ENCODE assay signal across 7 mouse cellular contexts in genomic region chr4:100778082-100778481, GRCm38 (mm10). TPM values are rescaled to one million over a fixed set of nuclear protein-coding genes. Genes with fewer than 3 reads are reported as not detected.
DNase-seq lines count a peak whose midpoint lies in the region; ATAC-seq and TF ChIP-seq lines count a peak whose summit lies in the region.

No protein-coding gene starts in this region.

- no peak for TF ChIP-seq CTCF in lung, postnatal 0 days (IDR thresholded peaks at IDR 0.05)

- peak overlapping the region; percentile 85 for H3K4me3 ChIP-seq in lung, postnatal 0 days (ENCODE audit: low read depth, low read length)
- peak overlapping the region; percentile 79 for H3K4me3 ChIP-seq in forebrain, embryonic 15.5 days
- H3K4me3 ChIP-seq in liver, embryonic 13.5 days (replicated peaks): peak overlapping the region; percentile 57

- no peaks in the 10 kb centered on the region for H3K36me3 ChIP-seq in lung, postnatal 0 days (ENCODE audit: insufficient read depth, low read length)
- no peaks in the 10 kb centered on the region for H3K36me3 ChIP-seq in forebrain, embryonic 15.5 days
- no peaks in the 10 kb centered on the region for H3K36me3 ChIP-seq in liver, embryonic 13.5 days

- no peaks in the 10 kb centered on the region; the same call in 1 of the 2 replicates for H3K27me3 ChIP-seq in lung, postnatal 0 days (replicated peaks; ENCODE audit: insufficient read depth, low read length)
- H3K27me3 ChIP-seq in forebrain, embryonic 15.5 days: no peaks in the 10 kb centered on the region
- H3K27me3 ChIP-seq in liver, embryonic 13.5 days: peaks cover 64% of the 10 kb centered on the region

- peak overlapping the region; percentile 97 for H3K4me2 ChIP-seq in lung, postnatal 0 days (replicated peaks; ENCODE audit: low read depth, low read length)
- peak overlapping the region; percentile 92 for H3K4me2 ChIP-seq in forebrain, embryonic 15.5 days (replicated peaks)
- H3K4me2 ChIP-seq in liver, embryonic 13.5 days: peak overlapping the region; percentile 64

- no peak for DNase-seq in lung, postnatal 0 days (ENCODE audit: low spot score)
- DNase-seq in lung, postnatal 10 days: no peak
- DNase-seq in liver, embryonic 13.5 days: no peak
- no peak for DNase-seq in urinary bladder, adult 2 months (ENCODE audit: low spot score)
- DNase-seq in T-cell, adult 2 months (ENCODE audit: low spot score): no peak
- no peak for DNase-seq in adrenal gland, postnatal 36 days

- WGBS in lung, postnatal 0 days: 4% methylated on average over 16 of the region's 16 CpGs
- WGBS in forebrain, embryonic 15.5 days: 2% methylated on average over 16 of the region's 16 CpGs
- WGBS in liver, embryonic 13.5 days (ENCODE audit: insufficient replicate concordance): 5% methylated on average over 16 of the region's 16 CpGs

- no peak for TF ChIP-seq EP300 in lung, postnatal 0 days (IDR thresholded peaks at IDR 0.05)

- no peaks in the 10 kb centered on the region for H3K9me3 ChIP-seq in lung, postnatal 0 days (ENCODE audit: low read length)
- H3K9me3 ChIP-seq in forebrain, embryonic 15.5 days: no peaks in the 10 kb centered on the region
- no peaks in the 10 kb centered on the region for H3K9me3 ChIP-seq in liver, embryonic 13.5 days (replicated peaks)

- peaks cover 3% of the 10 kb centered on the region; the same call in 1 of the 2 replicates for H3K4me1 ChIP-seq in lung, postnatal 0 days (ENCODE audit: insufficient read depth, low read depth, low read length)
- peaks cover 49% of the 10 kb centered on the region for H3K4me1 ChIP-seq in forebrain, embryonic 15.5 days
- peaks cover 4% of the 10 kb centered on the region; the same call in 1 of the 2 replicates for H3K4me1 ChIP-seq in liver, embryonic 13.5 days (replicated peaks)

- ATAC-seq in lung, postnatal 0 days: no peak
- ATAC-seq in forebrain, embryonic 15.5 days (replicated peaks): no peak
- ATAC-seq in liver, embryonic 13.5 days (ENCODE audit: low read depth): no peak

- peak overlapping the region; percentile 63 for H3K9ac ChIP-seq in lung, postnatal 0 days (replicated peaks; ENCODE audit: low read depth)
- peak overlapping the region; percentile 80 for H3K9ac ChIP-seq in forebrain, embryonic 15.5 days (replicated peaks)
- 0 out of 2 replicates have a peak overlapping the region, but pooled peaks have one; percentile 52 for H3K9ac ChIP-seq in liver, embryonic 13.5 days

- H3K27ac ChIP-seq in lung, postnatal 0 days (ENCODE audit: low read length): no peak overlapping the region
- peak overlapping the region; percentile 92 for H3K27ac ChIP-seq in forebrain, embryonic 15.5 days (replicated peaks)
- no peak overlapping the region for H3K27ac ChIP-seq in liver, embryonic 13.5 days

RNA-seq across cellular contexts. Expression of gene Cachd1, which starts 1.6 kb away (rescaled TPM):
- polyA plus RNA-seq in lung, postnatal 0 days (2015; fragmentation: Nextera tagmentation; extraction: Ambion mirVana): 9.1 and 10.3 TPM in 2 replicates
- 18.1 and 20.3 TPM in 2 replicates for polyA plus RNA-seq in forebrain, embryonic 15.5 days (2015; fragmentation: Nextera tagmentation; extraction: Ambion mirVana)
- 4.9 and 6.5 TPM in 2 replicates for polyA plus RNA-seq in liver, embryonic 13.5 days (2015; fragmentation: Nextera tagmentation; extraction: Ambion mirVana)
- polyA plus RNA-seq in urinary bladder, adult 2 months (2012; rRNA removed): 20.5 and 22.2 TPM in 2 replicates
- total RNA-seq in adrenal gland, postnatal 36 days (2021): 10 to 100 TPM in 1 of 2 experiments, 1 to 10 TPM in 1; 8.6 to 12.1 TPM
